ENCODE assay signal across 8 mouse cellular contexts in the genomic region with DNA sequence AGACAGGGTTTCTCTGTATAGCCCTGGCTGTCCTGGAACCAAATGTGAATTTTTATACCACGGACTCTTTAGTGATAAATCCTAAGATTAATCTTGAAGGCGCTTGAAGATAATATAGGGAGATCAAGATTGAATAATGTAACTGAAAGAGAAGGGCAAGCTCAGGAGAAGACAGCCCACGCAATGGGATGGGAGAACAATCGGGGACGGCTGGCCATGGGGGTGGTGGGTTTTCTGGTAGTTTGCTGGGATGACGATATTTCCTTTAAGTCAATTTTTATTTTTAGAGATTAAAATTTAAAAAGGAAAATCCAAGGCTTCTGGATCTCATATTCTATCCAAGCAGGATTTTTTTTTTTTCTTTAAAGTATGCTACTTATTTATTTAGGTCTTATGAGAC. TPM values are rescaled to one million over a fixed set of nuclear protein-coding genes. Genes with fewer than 3 reads are reported as not detected.
DNase-seq lines count a peak whose midpoint lies in the region; ATAC-seq lines count a peak whose summit lies in the region.

No protein-coding gene starts in this region.

- peaks cover 9% of the 10 kb centered on the region; the same call in 1 of the 2 replicates for H3K36me3 ChIP-seq in heart, embryonic 12.5 days
- peaks cover 29% of the 10 kb centered on the region for H3K36me3 ChIP-seq in hindbrain, embryonic 13.5 days
- H3K36me3 ChIP-seq in midbrain, embryonic 12.5 days: peaks cover 7% of the 10 kb centered on the region

- no peak for DNase-seq in heart, adult 8-10 months (ENCODE audit: low spot score)
- peak; percentile 3 for DNase-seq in Muller cell, postnatal 12 days (ENCODE audit: inconsistent ontology term)
- no peak for DNase-seq in adrenal gland, adult 18-20 months (ENCODE audit: low spot score in 2 of 2)
- no peak for DNase-seq in cerebellum, adult 8-10 months
- no peak for DNase-seq in embryo, embryonic 10 days (ENCODE audit: low spot score)

- H3K9me3 ChIP-seq in heart, embryonic 12.5 days (replicated peaks): no peaks in the 10 kb centered on the region
- H3K9me3 ChIP-seq in hindbrain, embryonic 13.5 days: no peaks in the 10 kb centered on the region
- H3K9me3 ChIP-seq in midbrain, embryonic 12.5 days: no peaks in the 10 kb centered on the region

- H3K4me1 ChIP-seq in heart, embryonic 12.5 days (replicated peaks): peaks cover 20% of the 10 kb centered on the region
- peaks cover 16% of the 10 kb centered on the region for H3K4me1 ChIP-seq in hindbrain, embryonic 13.5 days (replicated peaks)
- H3K4me1 ChIP-seq in midbrain, embryonic 12.5 days: peaks cover 17% of the 10 kb centered on the region

- H3K4me3 ChIP-seq in heart, embryonic 12.5 days: peak overlapping the region; percentile 57
- peak overlapping the region; percentile 53 for H3K4me3 ChIP-seq in hindbrain, embryonic 13.5 days
- H3K4me3 ChIP-seq in midbrain, embryonic 12.5 days: peak overlapping the region; percentile 56

- WGBS in heart, embryonic 12.5 days: 47% methylated on average over 6 of the region's 6 CpGs
- 55% methylated on average over 6 of the region's 6 CpGs for WGBS in hindbrain, embryonic 13.5 days
- 62% methylated on average over 6 of the region's 6 CpGs for WGBS in midbrain, embryonic 12.5 days

- no peak for ATAC-seq in heart, embryonic 12.5 days (ENCODE audit: insufficient number of reproducible peaks, low FRiP score)
- no peak; the same call in 1 of the 2 replicates for ATAC-seq in hindbrain, embryonic 13.5 days (ENCODE audit: low FRiP score)
- no peak for ATAC-seq in midbrain, embryonic 12.5 days (ENCODE audit: low FRiP score, low read depth)

- H3K4me2 ChIP-seq in heart, embryonic 12.5 days: peak overlapping the region; percentile 98
- H3K4me2 ChIP-seq in hindbrain, embryonic 13.5 days: peak overlapping the region; percentile 77
- H3K4me2 ChIP-seq in midbrain, embryonic 12.5 days (replicated peaks): peak overlapping the region; percentile 73

- no peaks in the 10 kb centered on the region for H3K27me3 ChIP-seq in heart, embryonic 12.5 days (replicated peaks)
- no peaks in the 10 kb centered on the region for H3K27me3 ChIP-seq in hindbrain, embryonic 13.5 days
- H3K27me3 ChIP-seq in midbrain, embryonic 12.5 days: no peaks in the 10 kb centered on the region

- no peak overlapping the region for H3K27ac ChIP-seq in heart, embryonic 12.5 days (ENCODE audit: poor library complexity, severe bottlenecking)
- H3K27ac ChIP-seq in hindbrain, embryonic 13.5 days: peak overlapping the region; percentile 55
- H3K27ac ChIP-seq in midbrain, embryonic 12.5 days (replicated peaks): 0 out of 2 replicates have a peak overlapping the region, but pooled peaks have one; percentile 15

- H3K9ac ChIP-seq in heart, embryonic 12.5 days: peak overlapping the region; percentile 85; the same call in 1 of the 2 replicates
- peak overlapping the region; percentile 74 for H3K9ac ChIP-seq in hindbrain, embryonic 13.5 days
- H3K9ac ChIP-seq in midbrain, embryonic 12.5 days (replicated peaks): no peak overlapping the region

RNA-seq across cellular contexts. Expression of gene Pld3, which starts 10.0 kb away (rescaled TPM):
- 59.5 and 63.4 TPM in 2 replicates for polyA plus RNA-seq in heart, embryonic 12.5 days (2016; fragmentation: Nextera tagmentation; extraction: Ambion mirVana)
- total RNA-seq in heart, adult 8-10 months (2022): 10 to 100 TPM; 26.8 to 33.5 (median 30.5) TPM
- polyA plus RNA-seq in hindbrain, embryonic 13.5 days (2015; fragmentation: Nextera tagmentation; extraction: Ambion mirVana): 126 TPM in 2 replicates
- 69.9 and 71.6 TPM in 2 replicates for polyA plus RNA-seq in midbrain, embryonic 12.5 days (2016; fragmentation: Nextera tagmentation; extraction: Ambion mirVana)
- total RNA-seq in adrenal gland, adult 18-20 months (2021): 100 to 1,000 TPM; 123 to 147 TPM

RNA-seq across cellular contexts. Expression of gene 2310022A10Rik, which starts 10.0 kb away (rescaled TPM):
- 36.4 and 37.4 TPM in 2 replicates for polyA plus RNA-seq in heart, embryonic 12.5 days (2016; fragmentation: Nextera tagmentation; extraction: Ambion mirVana)
- 10 to 100 TPM; 67.6 to 72.3 (median 70.8) TPM for total RNA-seq in heart, adult 8-10 months (2022)
- polyA plus RNA-seq in hindbrain, embryonic 13.5 days (2015; fragmentation: Nextera tagmentation; extraction: Ambion mirVana): 32.1 and 34.0 TPM in 2 replicates
- 37.2 and 37.4 TPM in 2 replicates for polyA plus RNA-seq in midbrain, embryonic 12.5 days (2016; fragmentation: Nextera tagmentation; extraction: Ambion mirVana)
- total RNA-seq in adrenal gland, adult 18-20 months (2021): 10 to 100 TPM; 13.5 to 18.9 TPM

RNA-seq across cellular contexts. Expression of gene Hipk4, which starts 20.0 kb away (rescaled TPM):
- polyA plus RNA-seq in heart, embryonic 12.5 days (2016; fragmentation: Nextera tagmentation; extraction: Ambion mirVana): 0.31 and 0.39 TPM in 2 replicates
- under 1 TPM in 3 of 4 experiments, not detected in 1; 0.14 to 0.16 (median 0.14) TPM for total RNA-seq in heart, adult 8-10 months (2022)
- polyA plus RNA-seq in hindbrain, embryonic 13.5 days (2015; fragmentation: Nextera tagmentation; extraction: Ambion mirVana): 0.77 and 0.79 TPM in 2 replicates
- 0.38 and 0.45 TPM in 2 replicates for polyA plus RNA-seq in midbrain, embryonic 12.5 days (2016; fragmentation: Nextera tagmentation; extraction: Ambion mirVana)
- total RNA-seq in adrenal gland, adult 18-20 months (2021): under 1 TPM; 0.26 to 0.40 TPM

RNA-seq across cellular contexts. Expression of gene Prx, which starts 43.9 kb away (rescaled TPM):
- polyA plus RNA-seq in heart, embryonic 12.5 days (2016; fragmentation: Nextera tagmentation; extraction: Ambion mirVana): 3.3 and 3.5 TPM in 2 replicates
- total RNA-seq in heart, adult 8-10 months (2022): 1 to 10 TPM in 1 of 4 experiments, under 1 TPM in 3; 0.75 to 1.0 (median 0.80) TPM
- polyA plus RNA-seq in hindbrain, embryonic 13.5 days (2015; fragmentation: Nextera tagmentation; extraction: Ambion mirVana): 1.4 and 1.5 TPM in 2 replicates
- 2.5 and 3.1 TPM in 2 replicates for polyA plus RNA-seq in midbrain, embryonic 12.5 days (2016; fragmentation: Nextera tagmentation; extraction: Ambion mirVana)
- 1 to 10 TPM; 2.6 to 3.0 TPM for total RNA-seq in adrenal gland, adult 18-20 months (2021)

RNA-seq across cellular contexts. Expression of gene Akt2, which starts 48.3 kb away (rescaled TPM):
- polyA plus RNA-seq in heart, embryonic 12.5 days (2016; fragmentation: Nextera tagmentation; extraction: Ambion mirVana): 85.0 and 89.4 TPM in 2 replicates
- total RNA-seq in heart, adult 8-10 months (2022): 100 to 1,000 TPM; 169 to 227 (median 202) TPM
- 68.0 and 71.0 TPM in 2 replicates for polyA plus RNA-seq in hindbrain, embryonic 13.5 days (2015; fragmentation: Nextera tagmentation; extraction: Ambion mirVana)
- polyA plus RNA-seq in midbrain, embryonic 12.5 days (2016; fragmentation: Nextera tagmentation; extraction: Ambion mirVana): 79.6 and 90.9 TPM in 2 replicates
- 100 to 1,000 TPM; 209 to 250 TPM for total RNA-seq in adrenal gland, adult 18-20 months (2021)
